Mouse (Mus musculus): ENCODE results near the gene Sh3gl3.

DNA sequence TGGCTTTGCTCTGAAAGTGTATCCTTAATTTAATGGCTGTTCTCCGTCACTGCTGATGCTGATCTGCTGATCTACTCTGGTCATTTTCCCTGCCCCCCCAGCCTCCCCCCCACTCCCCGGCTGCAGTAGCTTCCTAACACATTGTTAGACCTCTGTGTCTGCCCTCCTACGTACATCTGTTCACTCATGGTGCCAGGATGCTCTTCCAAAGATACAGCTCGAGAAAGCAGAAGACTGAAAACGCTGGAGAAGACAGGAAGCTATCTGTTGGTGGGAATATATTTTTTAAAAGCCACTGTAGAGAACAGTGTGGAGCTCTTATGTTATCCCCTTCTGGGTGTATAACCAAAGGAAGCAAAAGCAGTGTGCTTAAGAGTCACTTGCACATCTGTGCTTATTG lies 7.3 kb downstream of the Sh3gl3 start:
- TF ChIP-seq CTCF (IDR thresholded peaks at IDR 0.05; ENCODE audit: extremely low read depth, insufficient read depth, insufficient read length, insufficient replicate concordance) (no peak), POLR2A (IDR thresholded peaks at IDR 0.05; ENCODE audit: low read depth, low read length) (no peak)

Data from spleen, adult 2 months (tissue).